Mouse (Mus musculus) MEL (cell line): ENCODE data around the gene Trub1. TPM values are rescaled to one million over a fixed set of nuclear protein-coding genes. Genes with fewer than 3 reads are reported as not detected.

ENCODE experiments used
- DNase-seq: peaks from one replicate; pipeline ENCODE4 v3.0.0; 2011; ENCODE audit warnings: low read depth, low spot score
- H3K27ac ChIP-seq: 2 replicates; pipeline ENCODE4 v1.5.1; 2012; ENCODE audit warnings: low read depth, mild to moderate bottlenecking, control low read depth, low read length, moderate library complexity; ENCODE audit not compliant: control insufficient read depth
- H3K27me3 ChIP-seq, 2 experiments: fragments of 150-350 bp in 1 of 2; sonication (generic) in 1 of 2; 2 replicates each; pipeline ENCODE4 v1.6.1; 2012; ENCODE audit warnings: low read length in 2 of 2, mild to moderate bottlenecking in 2 of 2, improper control_type of control experiment in 1 of 2, moderate library complexity in 1 of 2; ENCODE audit not compliant: insufficient read depth in 2 of 2, control insufficient read depth in 1 of 2
- H3K36me3 ChIP-seq, 2 experiments: 2 replicates each; pipeline ENCODE4 v1.6.1; 2012 to 2014; ENCODE audit warnings: low read length in 2 of 2, improper control_type of control experiment in 1 of 2, inconsistent platforms in 1 of 2, mild to moderate bottlenecking in 1 of 2; ENCODE audit not compliant: insufficient read depth in 2 of 2, control insufficient read depth in 1 of 2
- H3K4me1 ChIP-seq, 2 experiments: fragments of 150-350 bp in 1 of 2; sonication (generic) in 1 of 2; 2 replicates each; pipeline ENCODE4 v1.6.1; 2012; ENCODE audit warnings: low read length in 2 of 2, improper control_type of control experiment in 1 of 2, mild to moderate bottlenecking in 1 of 2; ENCODE audit not compliant: insufficient read depth in 2 of 2, control insufficient read depth in 1 of 2
- H3K4me3 ChIP-seq, 2 experiments: fragments of 150-350 bp in 1 of 2; sonication (generic) in 1 of 2; 2 replicates each; pipeline ENCODE4 v1.5.1; 2012; ENCODE audit warnings: low read depth in 2 of 2, low read length in 2 of 2, mild to moderate bottlenecking in 2 of 2, moderate library complexity in 2 of 2, control low read depth in 1 of 2, improper control_type of control experiment in 1 of 2; ENCODE audit not compliant: control insufficient read depth in 1 of 2, insufficient read depth in 1 of 2
- H3K79me2 ChIP-seq: 2 replicates; pipeline ENCODE4 v1.6.1; 2012; ENCODE audit warnings: mild to moderate bottlenecking, low read length, moderate library complexity; ENCODE audit not compliant: control insufficient read depth, poor library complexity, insufficient read depth
- H3K9ac ChIP-seq: 2 replicates; pipeline ENCODE4 v1.6.1; 2012; ENCODE audit warnings: low read depth, mild to moderate bottlenecking, control low read depth, low read length, moderate library complexity; ENCODE audit not compliant: control insufficient read depth, poor library complexity, severe bottlenecking
- H3K9me3 ChIP-seq: fragments of 150-350 bp; sonication (generic); replicated peaks from 2 replicates; pipeline ENCODE4 v1.6.1; 2012; ENCODE audit warnings: mild to moderate bottlenecking, low read length, improper control_type of control experiment, moderate library complexity; ENCODE audit not compliant: insufficient read depth
- CHD1 ChIP-seq: IDR thresholded peaks from 2 replicates; pipeline ENCODE4 v1.6.1; 2012; ENCODE audit warnings: low read depth, mild to moderate bottlenecking, inconsistent platforms, low read length, improper control_type of control experiment
- CHD2 ChIP-seq: IDR thresholded peaks from 2 replicates; pipeline ENCODE4 v1.6.1; 2011; ENCODE audit warnings: low read length, improper control_type of control experiment
- ETS1 ChIP-seq: IDR thresholded peaks from 2 replicates; pipeline ENCODE4 v1.6.1; 2012; ENCODE audit warnings: low read depth, mild to moderate bottlenecking, inconsistent platforms, low read length, improper control_type of control experiment, moderate library complexity
- GABPA ChIP-seq: IDR thresholded peaks from 2 replicates; pipeline ENCODE4 v1.6.1; 2012; ENCODE audit warnings: low read depth, mild to moderate bottlenecking, inconsistent platforms, low read length, improper control_type of control experiment, moderate library complexity
- HCFC1 ChIP-seq: IDR thresholded peaks from 2 replicates; pipeline ENCODE4 v1.6.1; 2012; ENCODE audit warnings: low read depth, mild to moderate bottlenecking, inconsistent platforms, low read length, improper control_type of control experiment, moderate library complexity
- JUND ChIP-seq: IDR thresholded peaks from 2 replicates; pipeline ENCODE4 v1.6.1; 2011; ENCODE audit warnings: low read depth, mild to moderate bottlenecking, improper control_type of control experiment, low read length
- MXI1 ChIP-seq: IDR thresholded peaks from 2 replicates; pipeline ENCODE4 v1.6.1; 2011; ENCODE audit warnings: mild to moderate bottlenecking, low read depth, low read length, improper control_type of control experiment
- MYB ChIP-seq: IDR thresholded peaks from 2 replicates; pipeline ENCODE4 v1.6.1; 2011; ENCODE audit warnings: mild to moderate bottlenecking, low read depth, low read length, improper control_type of control experiment
- MYC ChIP-seq: IDR thresholded peaks from 2 replicates; pipeline ENCODE4 v1.6.1; 2011; ENCODE audit warnings: low read depth, mild to moderate bottlenecking, low read length, improper control_type of control experiment, moderate library complexity
- NELFE ChIP-seq: IDR thresholded peaks from 2 replicates; pipeline ENCODE4 v1.6.1; 2011; ENCODE audit warnings: low read depth, low read length, improper control_type of control experiment
- NRF1 ChIP-seq: IDR thresholded peaks from 2 replicates; pipeline ENCODE4 v1.6.1; 2014; ENCODE audit warnings: low read depth, mild to moderate bottlenecking, inconsistent platforms, low read length, improper control_type of control experiment, moderate library complexity; ENCODE audit not compliant: poor library complexity, insufficient read depth, severe bottlenecking
- POLR2AphosphoS2 ChIP-seq: IDR thresholded peaks from 2 replicates; pipeline ENCODE4 v1.6.1; 2011; ENCODE audit warnings: low read length, improper control_type of control experiment
- RCOR1 ChIP-seq: IDR thresholded peaks from 2 replicates; pipeline ENCODE4 v1.6.1; 2012; ENCODE audit warnings: low read depth, mild to moderate bottlenecking, inconsistent platforms, low read length, improper control_type of control experiment
- TAL1 ChIP-seq: IDR thresholded peaks from 2 replicates; pipeline ENCODE4 v1.6.1; 2012; ENCODE audit warnings: mild to moderate bottlenecking, inconsistent platforms, low read length, moderate library complexity, mixed read lengths
- TCF12 ChIP-seq: IDR thresholded peaks from 2 replicates; pipeline ENCODE4 v1.6.1; 2014; ENCODE audit warnings: low read depth, mild to moderate bottlenecking, inconsistent platforms, low read length, improper control_type of control experiment, moderate library complexity
- UBTF ChIP-seq: IDR thresholded peaks from 2 replicates; pipeline ENCODE4 v1.6.1; 2012; ENCODE audit warnings: low read depth, mild to moderate bottlenecking, inconsistent platforms, low read length, improper control_type of control experiment, moderate library complexity, borderline replicate concordance; ENCODE audit not compliant: insufficient read depth
- USF2 ChIP-seq, 2 experiments: IDR thresholded peaks; 2 replicates each; pipeline ENCODE4 v1.6.1; 2011 to 2012; ENCODE audit warnings: improper control_type of control experiment in 2 of 2, low read length in 2 of 2, borderline replicate concordance in 1 of 2, inconsistent platforms in 1 of 2, low read depth in 1 of 2, mild to moderate bottlenecking in 1 of 2; ENCODE audit not compliant: insufficient read depth in 1 of 2
- ZC3H11A ChIP-seq: IDR thresholded peaks from 2 replicates; pipeline ENCODE4 v1.6.1; 2012; ENCODE audit warnings: low read depth, mild to moderate bottlenecking, inconsistent platforms, low read length, improper control_type of control experiment
- ZKSCAN1 ChIP-seq: IDR thresholded peaks from 2 replicates; pipeline ENCODE4 v1.6.1; 2012; ENCODE audit warnings: low read depth, mild to moderate bottlenecking, inconsistent platforms, low read length, improper control_type of control experiment, moderate library complexity
- polyA plus RNA-seq, 2 experiments: library from polyadenylated mRNA; stranded (reverse) in 1 of 2; unstranded in 1 of 2; fragments of >175 nt in 1 of 2; fragments of >200 nt in 1 of 2; gene quantifications; 2 replicates each; pipeline versions ENCODE4 v1.2.1 to v1.2.4; 2012; ENCODE audit warnings: low replicate concordance in 2 of 2, low read depth in 1 of 2; ENCODE audit not compliant: insufficient read length in 2 of 2, insufficient read depth in 1 of 2, missing spikeins in 1 of 2
- total RNA-seq: library from RNA; depleted of rRNA; stranded (reverse); fragments of 300-350 nt; gene quantifications from 2 replicates; pipeline ENCODE4 v1.2.3, GENCODE M21; 2012

Gene Trub1
- total and polyA plus RNA-seq, 3 experiments: 38.2 to 41.6 TPM; not detected in 1

DNA sequence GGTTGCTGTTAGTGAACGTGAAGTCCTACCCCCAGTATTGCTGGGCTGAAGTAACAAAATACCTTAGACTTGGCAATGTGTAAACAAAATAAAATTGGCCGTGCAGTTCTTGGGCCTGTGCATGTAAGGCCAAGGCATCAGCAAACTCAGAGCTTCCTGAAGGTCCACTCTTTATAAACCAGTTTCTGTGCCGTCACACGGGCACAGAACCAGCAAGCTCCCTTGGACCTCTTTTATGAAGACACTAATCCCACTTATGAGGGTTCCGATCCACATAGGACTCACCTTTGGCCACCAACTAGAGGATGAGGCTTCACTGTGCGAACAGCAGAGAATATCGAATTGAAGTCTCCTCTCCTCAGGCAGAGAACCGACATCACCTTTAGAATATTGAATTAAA lies 25.9 kb upstream of the Trub1 start:
- Histone ChIP-seq H3K79me2 (no peaks in the 10 kb centered on the region), H3K9ac (no peak overlapping the region), H3K9me3 (no peaks in the 10 kb centered on the region), H3K27ac (no peak overlapping the region), H3K27me3 (peaks cover 4 to 14% of the 10 kb centered on the region in 2 experiments; a peak in 3 of 4 replicates), H3K4me3 (no peak overlapping the region), H3K4me1 (no peaks in the 10 kb centered on the region), H3K36me3 (no peaks in the 10 kb centered on the region)
- DNase-seq: no peak
- TF ChIP-seq NRF1: no peak

- H3K4me3 ChIP-seq: no peak overlapping the region
- no peak overlapping the region for H3K27ac ChIP-seq
- no peaks in the 10 kb centered on the region for H3K36me3 ChIP-seq
- H3K79me2 ChIP-seq: no peaks in the 10 kb centered on the region
- TF ChIP-seq TAL1 (no peak), ZKSCAN1 (no peak), CHD1 (no peak), MXI1 (no peak), RCOR1 (no peak), GABPA (no peak)
- no peak overlapping the region for H3K9ac ChIP-seq
- no peaks in the 10 kb centered on the region for H3K4me1 ChIP-seq
- peaks cover 0 to 14% of the 10 kb centered on the region in 2 experiments; a peak in 2 of 4 replicates for H3K27me3 ChIP-seq
- H3K9me3 ChIP-seq: no peaks in the 10 kb centered on the region
- DNase-seq: no peak
Observed at GRCm38 (mm10) chr19:57427756-57428438, 24.8 kb upstream of the Trub1 start.

GRCm38 (mm10) chr19:57428641-57429040 lies 24.1 kb upstream of the Trub1 start:
- H3K36me3 ChIP-seq: no peaks in the 10 kb centered on the region
- H3K4me1 ChIP-seq: no peaks in the 10 kb centered on the region
- TF ChIP-seq UBTF: no peak
- TF ChIP-seq MYC: no peak
- no peak for TF ChIP-seq TAL1
- no peak for TF ChIP-seq HCFC1
- no peak for TF ChIP-seq MYB
- TF ChIP-seq USF2 (IDR thresholded peaks at IDR 0.05; ENCODE audit: borderline replicate concordance in 1 of 2, insufficient read depth in 1 of 2, low read depth in 1 of 2, low read length in 2 of 2): no peak
- no peak for TF ChIP-seq POLR2AphosphoS2
- TF ChIP-seq ETS1: no peak
- TF ChIP-seq CHD2: no peak
- TF ChIP-seq NELFE: no peak
- TF ChIP-seq TCF12: no peak
- no peak for TF ChIP-seq ZC3H11A
- TF ChIP-seq JUND: no peak
- no peak for TF ChIP-seq MXI1
- H3K9me3 ChIP-seq: no peaks in the 10 kb centered on the region
- no peak overlapping the region for H3K9ac ChIP-seq
- peaks cover 0 to 14% of the 10 kb centered on the region in 2 experiments; a peak in 3 of 4 replicates for H3K27me3 ChIP-seq
- no peak overlapping the region for H3K27ac ChIP-seq
- DNase-seq: no peak
- no peaks in the 10 kb centered on the region for H3K79me2 ChIP-seq
- no peak overlapping the region for H3K4me3 ChIP-seq
